Mouse (Mus musculus): ENCODE measurements around the gene Olfr318.
"Not testable (repeated sequence)": the region's sequence is repeated elsewhere in the genome, so short reads cannot be mapped to it uniquely, and the experiment has no call there.

Gene Olfr318

DNA sequence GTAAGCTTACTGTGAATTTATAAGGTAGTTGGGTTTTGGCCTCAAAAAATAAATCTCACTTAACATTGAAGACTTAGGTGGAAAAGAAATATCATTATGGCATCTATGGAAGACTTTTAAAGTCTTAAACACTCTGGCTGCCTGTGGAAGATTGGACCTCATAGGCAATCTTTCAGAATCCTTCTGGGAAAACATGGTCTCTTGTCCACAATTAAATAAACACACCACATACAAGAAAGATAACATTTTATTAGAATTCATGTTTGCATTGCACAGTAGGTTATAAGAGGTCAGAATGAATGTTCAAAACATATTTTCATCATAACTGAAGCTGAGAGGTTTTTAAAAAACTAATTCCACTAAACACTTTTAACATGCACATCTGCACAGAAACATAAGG lies at the start of gene Olfr318:
Olfr318 (minus strand) TSS at position 101 of the 400 bp plus-strand sequence.
- no peak for DNase-seq

DNA sequence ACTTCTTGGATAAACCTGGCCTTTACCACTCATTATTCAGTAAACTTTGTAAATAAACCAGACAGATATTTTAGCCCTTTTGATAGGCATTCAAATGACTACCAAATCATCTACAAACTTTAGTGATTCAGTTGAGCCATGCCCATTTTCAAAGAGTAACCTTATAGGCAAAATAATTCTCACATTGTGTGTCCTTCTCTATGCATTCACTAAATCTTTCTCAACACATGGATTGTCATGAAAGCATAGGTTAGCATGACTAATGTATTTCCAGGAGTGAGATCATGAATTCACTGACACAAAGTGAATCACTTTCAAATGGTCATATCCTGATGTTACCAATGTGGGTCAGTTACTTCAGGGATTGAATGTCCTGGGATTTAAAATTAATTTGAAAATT lies 49.1 kb upstream of the Olfr318 start, which contains the start of gene Olfr315:
Olfr315 (plus strand) TSS at position 301 of the 400 bp plus-strand sequence.
- DNase-seq: no peak

DNA sequence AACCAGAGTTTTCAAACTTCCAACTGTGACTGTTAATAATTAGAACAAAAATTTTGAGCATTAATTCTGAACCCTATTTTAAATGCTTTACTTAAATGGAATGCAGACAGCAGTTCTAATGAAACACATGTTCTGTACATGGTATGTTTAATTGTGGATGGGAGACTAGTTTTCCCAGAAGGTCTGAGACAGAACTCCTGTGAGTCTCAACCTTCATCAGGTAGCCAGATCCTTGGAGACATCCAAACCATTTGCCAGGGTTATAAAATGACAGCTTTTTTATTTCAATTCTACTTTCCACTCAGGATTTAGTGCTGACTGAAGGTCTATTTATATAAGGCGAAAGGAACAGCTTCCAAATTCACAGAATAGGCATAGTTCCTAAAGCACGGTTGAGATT lies 28.6 kb upstream of the Olfr318 start, which contains the start of gene Olfr316:
Olfr316 (plus strand) TSS at position 301 of the 400 bp plus-strand sequence.
- no peak for DNase-seq

DNA sequence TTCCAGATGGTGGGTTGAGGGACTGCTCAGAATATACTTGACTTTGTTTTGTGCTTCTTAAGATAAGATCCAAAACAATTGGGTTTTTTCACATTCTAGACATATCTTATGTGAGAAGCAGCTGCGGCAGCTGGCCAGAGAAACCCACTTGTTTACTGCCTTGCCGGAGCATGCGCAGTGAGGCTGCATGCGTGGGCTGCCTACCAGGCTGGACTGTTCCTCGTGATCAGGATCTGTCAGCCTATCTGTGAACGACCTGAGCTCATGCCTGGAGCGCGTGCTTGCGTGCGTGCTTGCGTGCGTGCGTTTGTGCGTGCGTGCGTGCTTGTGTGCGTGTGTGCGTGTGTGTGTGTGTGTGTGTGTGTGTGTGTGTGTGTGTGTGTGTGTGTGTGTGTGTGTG lies 27.3 kb upstream of the Olfr318 start:
- not testable (repeated sequence) for DNase-seq

DNA sequence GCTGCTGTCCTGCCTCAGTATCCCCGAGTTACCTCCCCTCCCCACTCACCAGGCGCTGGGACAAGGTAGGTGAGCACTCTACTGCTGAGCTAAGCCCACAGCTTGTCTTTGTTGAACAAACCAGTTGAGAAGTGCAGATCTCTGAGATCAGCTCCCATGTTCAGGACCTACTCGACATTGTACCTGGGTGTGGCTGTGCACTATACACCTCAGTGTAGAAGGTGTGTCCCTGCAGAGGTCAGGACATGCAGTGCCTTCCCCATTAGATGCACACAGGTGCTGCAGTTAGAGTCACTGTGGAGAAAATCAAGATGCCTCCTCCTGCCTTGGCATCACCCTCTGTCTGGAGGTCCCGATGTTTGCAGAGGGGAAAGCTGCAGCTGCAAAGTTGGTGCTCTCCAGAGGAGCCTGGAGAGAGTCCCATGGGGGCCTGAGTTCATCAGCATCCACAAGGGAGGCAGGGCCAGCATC lies 15.0 kb upstream of the Olfr318 start, which contains the start of gene Olfr317:
Olfr317 (minus strand) TSS at position 421 of the 471 bp plus-strand sequence.
- DNase-seq: no peak

DNA sequence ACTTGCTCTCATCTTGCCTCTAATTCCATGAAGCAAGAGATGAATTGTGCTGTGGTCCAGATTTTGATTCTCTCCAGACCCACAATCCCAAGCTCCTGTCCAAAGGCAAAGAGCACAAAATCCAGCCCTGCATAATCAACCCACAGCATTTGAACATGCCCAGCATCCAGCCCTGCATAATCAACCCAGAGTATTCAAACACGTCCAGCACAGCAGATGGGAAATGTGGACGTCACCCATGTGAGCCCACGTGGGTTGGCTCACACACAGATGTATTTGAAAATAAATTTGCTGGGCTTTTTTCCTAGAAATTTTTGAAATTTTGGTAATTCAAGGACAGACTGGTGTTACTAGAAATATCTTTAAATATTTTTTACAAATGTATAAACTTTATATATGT lies 9.6 kb upstream of the Olfr318 start:
- DNase-seq: no peak

DNA sequence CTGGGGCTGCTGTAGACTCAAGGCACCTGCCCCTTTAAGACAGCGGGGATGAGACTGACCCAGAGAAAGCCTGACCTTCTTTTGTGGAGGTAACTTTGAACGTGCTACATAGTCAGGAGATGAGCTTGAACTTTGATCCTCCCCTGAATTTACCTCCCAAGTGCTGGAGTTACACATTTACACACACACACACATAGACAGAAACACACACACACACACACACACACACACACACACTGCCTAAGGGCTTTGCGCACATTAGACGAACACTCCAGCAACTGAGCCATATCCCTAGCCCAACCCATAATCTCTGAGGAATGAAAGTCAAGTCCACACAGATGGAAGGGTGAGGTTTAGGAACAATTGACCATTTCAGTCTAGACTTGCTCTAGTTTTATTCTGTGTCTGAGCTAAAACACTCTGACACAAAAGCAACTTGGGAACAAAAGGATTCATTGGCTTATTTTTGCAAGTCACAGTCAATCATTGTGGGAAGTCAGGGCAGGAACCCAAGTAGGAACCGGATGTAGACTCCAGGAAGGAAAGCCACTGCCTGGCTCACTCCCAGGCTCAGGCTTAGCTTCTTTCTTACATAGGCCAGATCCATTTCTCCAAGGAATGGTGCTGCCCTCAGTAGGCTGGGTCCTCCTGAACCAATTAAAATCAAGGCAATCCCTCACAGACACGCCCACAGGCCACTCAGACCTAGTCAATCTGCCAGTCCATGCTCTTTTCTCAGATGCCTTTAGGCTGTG lies 4.3 kb upstream of the Olfr318 start:
- DNase-seq: peak; percentile 54 to 57

DNA sequence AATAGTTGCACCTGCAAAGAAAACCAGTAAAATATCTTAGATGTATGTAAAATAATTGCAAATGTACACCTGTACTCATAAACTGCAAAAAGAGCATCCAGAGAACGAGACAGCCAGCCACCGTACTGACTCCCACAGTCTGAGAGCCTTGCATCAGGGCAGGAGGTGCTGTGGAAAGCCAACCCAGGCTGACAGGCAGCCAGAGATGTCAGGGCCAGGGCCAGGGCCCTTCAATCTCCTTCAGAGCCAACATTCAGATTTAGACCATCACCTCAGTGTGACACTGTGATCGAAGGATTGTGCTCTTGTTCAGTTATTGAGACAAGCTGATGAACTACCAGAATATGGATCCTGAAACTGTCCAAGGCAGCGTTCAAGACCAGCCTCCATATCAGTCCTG lies 4.1 kb downstream of the Olfr318 start:
- DNase-seq: no peak

DNA sequence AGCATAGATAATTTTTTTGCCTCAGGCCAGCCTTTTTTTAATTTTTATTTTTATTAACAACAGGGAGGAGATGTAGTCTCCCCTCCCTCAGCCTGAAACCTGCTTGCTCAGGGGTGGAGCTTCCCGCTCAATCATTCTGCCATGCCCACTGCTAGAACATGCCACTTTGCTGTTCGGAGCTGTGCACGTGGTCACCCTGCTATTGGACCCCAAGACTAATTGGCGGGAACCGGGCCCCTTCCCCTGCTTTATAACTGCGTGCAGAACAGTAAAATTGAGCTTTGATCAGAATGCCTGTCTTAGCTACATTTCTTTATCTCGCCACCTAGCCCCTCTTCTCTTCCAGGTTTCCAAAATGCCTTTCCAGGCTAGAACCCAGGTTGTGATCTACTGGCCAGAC lies 6.1 kb downstream of the Olfr318 start:
- not testable (repeated sequence) for DNase-seq

DNA sequence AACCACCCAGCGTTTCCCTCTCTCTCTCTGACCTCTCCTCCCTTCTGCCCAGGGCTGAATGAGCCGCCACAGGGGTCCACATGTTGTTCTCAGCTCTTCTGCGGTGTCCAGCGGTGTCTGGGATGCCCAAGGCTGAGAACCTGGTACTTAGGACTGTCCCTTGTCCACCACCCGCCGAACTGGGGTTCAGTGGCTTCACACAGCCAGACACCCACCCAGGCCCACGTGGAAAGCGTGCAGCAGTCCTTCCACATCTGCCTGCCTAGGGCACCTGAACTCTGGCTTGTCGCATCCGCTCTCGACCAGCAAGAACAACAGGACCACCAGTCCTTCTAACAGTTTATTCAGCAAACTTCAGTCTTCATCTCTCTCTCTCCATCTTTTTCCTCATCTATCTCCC lies 14.7 kb downstream of the Olfr318 start:
- no peak for DNase-seq

DNA sequence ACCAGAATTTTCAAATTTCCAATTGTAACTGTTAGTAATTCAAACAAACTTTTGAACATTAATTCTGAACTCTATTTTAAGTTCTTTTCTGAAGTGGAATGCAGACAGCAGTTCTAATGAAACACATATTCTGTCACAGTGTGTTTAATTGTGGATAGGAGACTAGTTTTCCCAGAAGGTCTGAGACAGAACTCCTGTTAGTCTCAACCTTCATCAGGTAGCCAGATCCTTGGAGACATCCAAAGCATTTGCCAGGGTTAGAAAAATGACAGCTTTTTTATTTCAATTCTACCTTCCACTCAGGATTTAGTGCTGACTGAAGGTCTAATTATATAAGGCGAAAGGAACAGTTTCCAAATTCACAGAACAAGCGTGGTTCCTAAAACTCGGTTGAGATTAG lies 25.0 kb downstream of the Olfr318 start, which contains the start of gene Olfr319:
Olfr319 (plus strand) TSS at position 301 of the 400 bp plus-strand sequence.
- no peak for DNase-seq

DNA sequence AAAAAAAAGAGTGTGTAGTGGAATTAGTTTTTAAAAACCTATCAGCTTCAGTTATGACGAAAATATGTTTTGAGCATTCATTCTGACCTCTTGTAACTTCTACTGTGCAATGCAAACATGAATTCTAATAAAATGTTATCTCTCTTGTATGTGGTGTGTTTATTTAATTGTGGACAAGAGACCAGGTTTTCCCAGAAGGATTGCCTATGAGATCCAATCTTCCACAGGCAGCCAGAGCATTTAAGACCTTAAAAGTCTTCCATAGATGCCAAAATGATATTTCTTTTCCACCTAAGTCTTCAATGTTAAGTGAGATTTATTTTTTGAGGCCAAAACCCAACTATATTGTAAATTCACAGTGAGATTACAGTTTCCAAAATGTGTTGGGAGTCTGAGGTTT lies 43.0 kb downstream of the Olfr318 start, which contains the start of gene Olfr320:
Olfr320 (plus strand) TSS at position 301 of the 400 bp plus-strand sequence.
- no peak for DNase-seq

DNA sequence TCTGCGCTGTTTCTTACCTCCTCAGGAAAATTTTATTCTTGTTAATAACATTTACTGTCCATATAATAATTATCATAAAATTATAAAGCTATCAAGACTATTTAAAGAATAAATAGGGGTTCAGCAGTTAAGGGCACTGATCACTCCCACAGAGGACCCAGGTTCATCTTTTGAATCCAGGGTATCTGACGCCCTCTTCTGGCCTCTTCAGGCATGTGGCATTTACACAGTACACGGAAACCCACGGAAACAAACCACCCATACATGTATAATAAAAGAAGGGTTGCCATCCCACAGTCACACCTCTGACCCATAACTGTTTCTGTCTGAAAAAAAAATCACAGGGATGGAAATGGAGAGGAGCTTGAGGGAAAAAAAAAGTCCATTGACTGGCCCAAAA lies 52.0 kb downstream of the Olfr318 start:
- no peak for DNase-seq

DNA sequence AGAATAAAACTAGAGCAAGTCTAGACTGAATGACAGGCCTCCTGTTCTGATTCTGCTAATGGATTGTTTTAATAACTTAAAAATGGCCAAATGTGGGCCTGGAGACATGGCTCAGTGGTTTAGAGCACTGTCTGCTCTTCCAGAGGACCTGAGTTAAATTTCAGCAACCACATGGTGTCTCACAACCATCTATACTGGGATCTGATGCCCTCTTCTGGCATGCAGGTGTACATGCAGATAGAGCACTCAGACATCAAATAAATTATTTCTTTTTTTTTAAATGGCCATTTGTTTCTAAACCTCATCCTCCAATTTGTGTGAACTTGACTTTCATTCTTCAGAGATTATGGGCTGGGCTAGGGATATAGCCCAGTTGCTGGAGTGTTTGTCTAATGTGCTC lies 54.6 kb downstream of the Olfr318 start:
- no peak for DNase-seq
